Mouse (Mus musculus) E14TG2a.4 (cell line): ENCODE data around the gene Fstl1.

Experiments
- H3K27me3 ChIP-seq: 2 replicates; pipeline ENCODE4 v1.6.1; 2014; ENCODE audit warnings: low read length, control low read depth; ENCODE audit not compliant: insufficient read depth
- H3K36me3 ChIP-seq: 2 replicates; pipeline ENCODE4 v1.6.1; 2014; ENCODE audit warnings: low read length, control low read depth; ENCODE audit not compliant: insufficient read depth
- H3K4me1 ChIP-seq: replicated peaks from 2 replicates; pipeline ENCODE4 v1.6.1; 2014; ENCODE audit warnings: low read depth, low read length, control low read depth
- H3K4me3 ChIP-seq: replicated peaks from 2 replicates; pipeline ENCODE4 v1.5.1; 2014; ENCODE audit warnings: mild to moderate bottlenecking, low read length
- H3K9me3 ChIP-seq: 2 replicates; pipeline ENCODE4 v1.6.1; 2014; ENCODE audit warnings: low read length, control low read depth
- CTCF ChIP-seq: conservative IDR thresholded peaks from 2 replicates; pipeline ENCODE4 v1.5.1; 2014; ENCODE audit warnings: low read length
- NANOG ChIP-seq: IDR thresholded peaks from 2 replicates; pipeline ENCODE4 v1.6.1; 2014; ENCODE audit warnings: borderline replicate concordance, low read length, mixed read lengths
- POU5F1 ChIP-seq: IDR thresholded peaks from 2 replicates; pipeline ENCODE4 v1.6.1; 2014; ENCODE audit warnings: low read length, borderline replicate concordance

Gene Fstl1

GRCm38 (mm10) chr16:37863876-37864275 lies 87.2 kb downstream of the Fstl1 start:
- Histone ChIP-seq H3K36me3 (no peaks in the 10 kb centered on the region), H3K9me3 (no peaks in the 10 kb centered on the region; the same call in 1 of the 2 replicates), H3K27me3 (peaks cover 5% of the 10 kb centered on the region; the same call in 1 of the 2 replicates), H3K4me1 (peaks cover 6% of the 10 kb centered on the region), H3K4me3 (no peak overlapping the region)
- no peak for TF ChIP-seq CTCF
- no peak for TF ChIP-seq NANOG
- TF ChIP-seq POU5F1 = no peak

GRCm38 (mm10) chr16:37865841-37866240 lies 89.2 kb downstream of the Fstl1 start:
- H3K9me3 ChIP-seq = no peaks in the 10 kb centered on the region; the same call in 1 of the 2 replicates
- peaks cover 21% of the 10 kb centered on the region for H3K4me1 ChIP-seq
- no peak overlapping the region for H3K4me3 ChIP-seq
- peaks cover 5% of the 10 kb centered on the region; the same call in 1 of the 2 replicates for H3K27me3 ChIP-seq
- TF ChIP-seq POU5F1 = no peak
- TF ChIP-seq NANOG = no peak
- no peak for TF ChIP-seq CTCF
- H3K36me3 ChIP-seq = 0 out of 2 replicates have a peak, but pooled peaks cover 6% of the 10 kb centered on the region

GRCm38 (mm10) chr16:37867791-37868505 lies 91.3 kb downstream of the Fstl1 start, which contains the start of gene Lrrc58:
Gene Lrrc58 (plus strand): TSS chr16:37868389.
- Histone ChIP-seq H3K9me3 (no peaks in the 10 kb centered on the region), H3K27me3 (peaks cover 5% of the 10 kb centered on the region; the same call in 1 of the 2 replicates), H3K4me3 (peak within 1 kb of the TSS; percentile 92), H3K36me3 (peaks cover 13% of the 10 kb centered on the region; the same call in 1 of the 2 replicates), H3K4me1 (peaks cover 25% of the 10 kb centered on the region)
- TF ChIP-seq POU5F1 (no peak), CTCF (no peak), NANOG (no peak)

- H3K36me3 ChIP-seq = peaks cover 13% of the 10 kb centered on the region; the same call in 1 of the 2 replicates
- no peaks in the 10 kb centered on the region for H3K9me3 ChIP-seq
- peaks cover 5% of the 10 kb centered on the region; the same call in 1 of the 2 replicates for H3K27me3 ChIP-seq
- peaks cover 25% of the 10 kb centered on the region for H3K4me1 ChIP-seq
- H3K4me3 ChIP-seq = peak overlapping the region; percentile 92
- TF ChIP-seq CTCF = no peak
- TF ChIP-seq POU5F1 = no peak
- no peak for TF ChIP-seq NANOG
These were observed 92.1 kb downstream of the Fstl1 start for GRCm38 (mm10) chr16:37868506-37869469.

- H3K4me3 ChIP-seq = peak overlapping the region; percentile 92
- TF ChIP-seq CTCF (no peak), POU5F1 (no peak), NANOG (no peak)
- H3K27me3 ChIP-seq = peaks cover 5% of the 10 kb centered on the region; the same call in 1 of the 2 replicates
- H3K9me3 ChIP-seq = no peaks in the 10 kb centered on the region
- H3K36me3 ChIP-seq = peaks cover 13% of the 10 kb centered on the region; the same call in 1 of the 2 replicates
- H3K4me1 ChIP-seq = peaks cover 27% of the 10 kb centered on the region
These were observed 93.0 kb downstream of the Fstl1 start for GRCm38 (mm10) chr16:37869470-37870231.

GRCm38 (mm10) chr16:37871112-37871715 lies 94.5 kb downstream of the Fstl1 start:
- Histone ChIP-seq H3K4me1 (peaks cover 30% of the 10 kb centered on the region), H3K36me3 (peaks cover 13% of the 10 kb centered on the region; the same call in 1 of the 2 replicates), H3K27me3 (peaks cover 5% of the 10 kb centered on the region; the same call in 1 of the 2 replicates), H3K9me3 (no peaks in the 10 kb centered on the region), H3K4me3 (no peak overlapping the region)
- TF ChIP-seq CTCF = no peak
- TF ChIP-seq NANOG = no peak
- TF ChIP-seq POU5F1 = no peak

- Histone ChIP-seq H3K27me3 (no peaks in the 10 kb centered on the region), H3K9me3 (no peaks in the 10 kb centered on the region), H3K36me3 (peaks cover 45% of the 10 kb centered on the region), H3K4me3 (no peak overlapping the region), H3K4me1 (peaks cover 19% of the 10 kb centered on the region)
- TF ChIP-seq POU5F1 (no peak), CTCF (no peak), NANOG (no peak)
These were observed 98.0 kb downstream of the Fstl1 start for GRCm38 (mm10) chr16:37874501-37875235.
